Mouse (Mus musculus) lung, adult 2 months (tissue): Measurements from ENCODE around the gene Capn5. TPM values are rescaled to one million over a fixed set of nuclear protein-coding genes. Genes with fewer than 3 reads are reported as not detected.
A peak's percentile ranks its signal among the peaks of the same experiment; 100 is the strongest.

Source experiments
- DNase-seq: peaks from one replicate; pipeline ENCODE4 v3.0.0; 2022
- H3K4me1 ChIP-seq: fragments of 200-500 bp; 2 replicates; pipeline ENCODE4 v1.6.1; 2011; ENCODE audit warnings: low read length; ENCODE audit not compliant: control insufficient read depth, insufficient read depth
- H3K4me3 ChIP-seq: fragments of 200-500 bp; replicated peaks from 2 replicates; pipeline ENCODE3; 2011; ENCODE audit warnings: low read depth, mild to moderate bottlenecking, control low read depth, low read length; ENCODE audit errors: extremely low read depth
- CTCF ChIP-seq: fragments of 200-500 bp; IDR thresholded peaks from 2 replicates; pipeline ENCODE4 v1.5.1; 2011; ENCODE audit warnings: mild to moderate bottlenecking, low read length, control low read depth; ENCODE audit not compliant: insufficient read depth
- POLR2A ChIP-seq: fragments of 200-500 bp; IDR thresholded peaks from 2 replicates; pipeline ENCODE4 v1.6.1; 2011; ENCODE audit warnings: low read depth, mild to moderate bottlenecking, control low read depth, low read length, borderline replicate concordance; ENCODE audit errors: extremely low read depth
- WGBS: fragments of 180-500 bp; shearing (Covaris S2); methylation state at CpG from one replicate; pipeline ENCODE4 v1.1.7; 2018; 5-methylcytosine and 5-hydroxymethylcytosine counted together
- polyA plus RNA-seq: library from polyadenylated mRNA; depleted of rRNA; stranded (reverse); fragments of >200 nt; gene quantifications from 2 replicates; pipeline ENCODE4 v1.2.3, GENCODE M21; 2012

The Capn5 gene
- polyA plus RNA-seq, 1 experiment = 22.2 TPM

GRCm38 (mm10) chr7:98119961-98120232, 58.2 kb downstream of the Capn5 start:
- DNase-seq = no peak
- H3K4me3 ChIP-seq = no peak overlapping the region
- WGBS = 86% methylated on average over 2 of the region's 2 CpGs
- peaks cover 8% of the 10 kb centered on the region for H3K4me1 ChIP-seq
- TF ChIP-seq POLR2A (no peak), CTCF (no peak)

- no peak for DNase-seq
- TF ChIP-seq POLR2A (no peak), CTCF (no peak)
- 46% methylated on average over 9 of the region's 9 CpGs for WGBS
- Histone ChIP-seq H3K4me3 (peak within 1 kb of the TSS; percentile 45), H3K4me1 (peaks cover 8% of the 10 kb centered on the region)
These were observed 58.7 kb downstream of the Capn5 start, which contains the start of gene Myo7a for GRCm38 (mm10) chr7:98119179-98119960. TSS of gene Myo7a (minus strand) at chr7:98119524.

GRCm38 (mm10) chr7:98117012-98117660, 60.9 kb downstream of the Capn5 start:
- peaks cover 8% of the 10 kb centered on the region for H3K4me1 ChIP-seq
- WGBS = 14% methylated on average over 11 of the region's 11 CpGs
- peak; percentile 57 for DNase-seq
- no peak overlapping the region for H3K4me3 ChIP-seq
- TF ChIP-seq CTCF = no peak
- TF ChIP-seq POLR2A = no peak

GRCm38 (mm10) chr7:98114656-98115055, 63.4 kb downstream of the Capn5 start:
- DNase-seq = no peak
- WGBS = 58% methylated on average over 6 of the region's 6 CpGs
- H3K4me3 ChIP-seq = no peak overlapping the region
- TF ChIP-seq POLR2A = no peak
- no peak for TF ChIP-seq CTCF
- H3K4me1 ChIP-seq = peaks cover 6% of the 10 kb centered on the region

GRCm38 (mm10) chr7:98111233-98111632, 66.8 kb downstream of the Capn5 start:
- Histone ChIP-seq H3K4me1 (0 out of 2 replicates have a peak, but pooled peaks cover under 1% of the 10 kb centered on the region), H3K4me3 (no peak overlapping the region)
- 20% methylated on average over 25 of the region's 25 CpGs for WGBS
- DNase-seq = no peak
- TF ChIP-seq POLR2A (no peak), CTCF (no peak)

GRCm38 (mm10) chr7:98109771-98110170, 68.3 kb downstream of the Capn5 start:
- WGBS = 70% methylated on average over 4 of the region's 4 CpGs
- Histone ChIP-seq H3K4me3 (no peak overlapping the region), H3K4me1 (peaks cover 8% of the 10 kb centered on the region)
- TF ChIP-seq CTCF (no peak), POLR2A (no peak)
- DNase-seq = no peak

- 78% methylated on average over 16 of the region's 16 CpGs for WGBS
- Histone ChIP-seq H3K4me3 (no peak overlapping the region), H3K4me1 (peaks cover 16% of the 10 kb centered on the region)
- TF ChIP-seq CTCF = no peak
- no peak for TF ChIP-seq POLR2A
- DNase-seq = no peak
These were observed 69.2 kb downstream of the Capn5 start for GRCm38 (mm10) chr7:98108636-98109430.

- no peak for DNase-seq
- peaks cover 16% of the 10 kb centered on the region for H3K4me1 ChIP-seq
- TF ChIP-seq CTCF (no peak), POLR2A (no peak)
- H3K4me3 ChIP-seq = no peak overlapping the region
- WGBS = 72% methylated on average over 7 of the region's 7 CpGs
These were observed 71.8 kb downstream of the Capn5 start for GRCm38 (mm10) chr7:98106272-98106671.

GRCm38 (mm10) chr7:98104481-98105435, 73.3 kb downstream of the Capn5 start:
- Histone ChIP-seq H3K4me3 (no peak overlapping the region), H3K4me1 (peaks cover 16% of the 10 kb centered on the region)
- DNase-seq = no peak
- TF ChIP-seq POLR2A (peak; percentile 48; the same call in 1 of the 2 replicates), CTCF (no peak)
- WGBS = 50% methylated on average over 16 of the region's 16 CpGs
